In the genomic region with DNA sequence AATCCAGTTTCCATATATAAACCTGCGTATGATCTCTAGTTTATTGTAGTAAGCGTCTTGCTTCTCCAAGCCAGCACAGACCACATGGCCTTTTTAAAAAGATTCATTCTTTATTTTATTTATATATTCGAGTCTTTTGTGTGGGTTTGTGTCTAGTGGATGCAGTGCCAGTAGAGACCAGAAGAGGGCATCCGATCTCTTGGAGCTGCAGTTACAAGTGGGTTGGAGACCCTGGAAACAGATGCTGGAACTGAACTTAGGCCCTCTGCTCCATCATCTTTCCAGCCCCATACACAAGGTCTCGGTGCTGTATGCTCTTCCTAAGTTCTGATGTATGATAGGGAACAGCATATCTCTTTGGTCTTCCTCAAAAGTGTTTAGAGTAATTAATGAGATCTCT, we compare ENCODE assay signal across 16 mouse cellular contexts. TPM values are rescaled to one million over a fixed set of nuclear protein-coding genes. Genes with fewer than 3 reads are reported as not detected.
A peak's percentile ranks its signal among the peaks of the same experiment; 100 is the strongest.
DNase-seq lines count a peak whose midpoint lies in the region; ATAC-seq and TF ChIP-seq lines count a peak whose summit lies in the region.
"Had no signal": no experiment of that assay in that cellular context is flagged by ENCODE, and none has a peak within 500 bp of the region (broad histone marks: within the 10 kb centered on the region; RNA-seq: fewer than 3 reads in every experiment).

No protein-coding gene starts in this region.

- ATAC-seq in hindbrain, postnatal 0 days, result no peak
- no peak for ATAC-seq in hindbrain, embryonic 16.5 days
- ATAC-seq in erythroblast, adult 5-6 weeks (replicated peaks; ENCODE audit: low FRiP score, poor library complexity, severe bottlenecking), result no peak
- ATAC-seq: Patski had no signal

- 67% methylated on average over 5 of the region's 5 CpGs for WGBS in hindbrain, postnatal 0 days
- WGBS in hindbrain, embryonic 16.5 days, result 65% methylated on average over 5 of the region's 5 CpGs

- TF ChIP-seq RAD21 in MEL (IDR thresholded peaks at IDR 0.05; ENCODE audit: low read depth, low read length), result no peak; the same call in 1 of the 2 replicates

- H3K4me3 ChIP-seq in hindbrain, postnatal 0 days (ENCODE audit: low read length), result no peak overlapping the region
- H3K4me3 ChIP-seq in hindbrain, embryonic 16.5 days (ENCODE audit: low read length), result no peak overlapping the region
- no peak overlapping the region for H3K4me3 ChIP-seq in MEL (ENCODE audit: control insufficient read depth in 1 of 2, insufficient read depth in 1 of 2, low read depth in 2 of 2, low read length in 2 of 2)
- H3K4me3 ChIP-seq: erythroblast, embryonic 14.5 days; liver, embryonic 15.5 days; stomach, embryonic 15.5 days had no signal

- H3K9me3 ChIP-seq in hindbrain, postnatal 0 days (ENCODE audit: low read length), result no peaks in the 10 kb centered on the region
- no peaks in the 10 kb centered on the region for H3K9me3 ChIP-seq in hindbrain, embryonic 16.5 days (ENCODE audit: control insufficient read depth, low read length)
- no peaks in the 10 kb centered on the region for H3K9me3 ChIP-seq in MEL (replicated peaks; ENCODE audit: insufficient read depth, low read length)
- H3K9me3 ChIP-seq: liver, embryonic 15.5 days; stomach, embryonic 15.5 days had no signal

- no peaks in the 10 kb centered on the region for H3K79me2 ChIP-seq in MEL (ENCODE audit: control insufficient read depth, insufficient read depth, low read length, poor library complexity)

- no peaks in the 10 kb centered on the region for H3K27me3 ChIP-seq in hindbrain, postnatal 0 days (ENCODE audit: insufficient read depth, low read length)
- no peaks in the 10 kb centered on the region for H3K27me3 ChIP-seq in hindbrain, embryonic 16.5 days (replicated peaks; ENCODE audit: control insufficient read depth, insufficient read depth, low read length)
- H3K27me3 ChIP-seq in MEL (ENCODE audit: control insufficient read depth in 1 of 2, insufficient read depth in 2 of 2, low read length in 2 of 2), result no peaks in the 10 kb centered on the region
- H3K27me3 ChIP-seq: liver, embryonic 15.5 days; Patski; stomach, embryonic 15.5 days had no signal

- TF ChIP-seq POLR2A in MEL (IDR thresholded peaks at IDR 0.05; ENCODE audit: control insufficient read depth in 1 of 2, insufficient read depth in 1 of 2, low read depth in 1 of 2, low read length in 2 of 2, poor library complexity in 1 of 2), result no peak

- no peaks in the 10 kb centered on the region for H3K36me3 ChIP-seq in hindbrain, postnatal 0 days (ENCODE audit: insufficient read depth, low read length)
- no peaks in the 10 kb centered on the region for H3K36me3 ChIP-seq in hindbrain, embryonic 16.5 days (ENCODE audit: control insufficient read depth, insufficient read depth, low read length)
- H3K36me3 ChIP-seq in MEL (ENCODE audit: control insufficient read depth in 1 of 2, insufficient read depth in 2 of 2, low read length in 2 of 2), result no peaks in the 10 kb centered on the region
- H3K36me3 ChIP-seq: liver, embryonic 15.5 days; stomach, embryonic 15.5 days had no signal

- no peak for TF ChIP-seq EP300 in MEL (IDR thresholded peaks at IDR 0.05; ENCODE audit: low read depth in 1 of 2, low read length in 2 of 2)

- no peaks in the 10 kb centered on the region for H3K4me1 ChIP-seq in hindbrain, postnatal 0 days (ENCODE audit: insufficient read depth, low read length)
- H3K4me1 ChIP-seq in hindbrain, embryonic 16.5 days (ENCODE audit: control insufficient read depth, insufficient read depth, low read depth, low read length), result no peaks in the 10 kb centered on the region
- H3K4me1 ChIP-seq in MEL (ENCODE audit: control insufficient read depth in 1 of 2, insufficient read depth in 2 of 2, low read length in 2 of 2), result no peaks in the 10 kb centered on the region
- H3K4me1 ChIP-seq: liver, embryonic 15.5 days; stomach, embryonic 15.5 days had no signal

- TF ChIP-seq CTCF in hindbrain, postnatal 0 days (IDR thresholded peaks at IDR 0.05; ENCODE audit: low read depth), result peak; percentile 39; the same call in 1 of the 2 replicates
- TF ChIP-seq CTCF in MEL (IDR thresholded peaks at IDR 0.05 in 2 of 3, conservative IDR thresholded peaks at IDR 0.05 in 1 of 3; ENCODE audit: control insufficient read depth in 1 of 3, insufficient read depth in 1 of 3, low read depth in 2 of 3, low read length in 3 of 3, poor library complexity in 1 of 3, severe bottlenecking in 1 of 3), result peak; percentile 23 to 34 (median 26); a peak in 5 of 6 replicates

- no peak overlapping the region for H3K27ac ChIP-seq in hindbrain, postnatal 0 days
- no peak overlapping the region for H3K27ac ChIP-seq in hindbrain, embryonic 16.5 days (ENCODE audit: low read depth, low read length)
- no peak overlapping the region for H3K27ac ChIP-seq in MEL (ENCODE audit: control insufficient read depth, low read depth, low read length)
- H3K27ac ChIP-seq: liver, embryonic 15.5 days; stomach, embryonic 15.5 days had no signal

- no peak overlapping the region for H3K4me2 ChIP-seq in hindbrain, postnatal 0 days (ENCODE audit: low read depth, low read length)
- no peak overlapping the region for H3K4me2 ChIP-seq in hindbrain, embryonic 16.5 days (ENCODE audit: low read length)
- H3K4me2 ChIP-seq: liver, embryonic 15.5 days; stomach, embryonic 15.5 days had no signal

- H3K9ac ChIP-seq in hindbrain, postnatal 0 days (replicated peaks; ENCODE audit: low read length), result no peak overlapping the region
- H3K9ac ChIP-seq in hindbrain, embryonic 16.5 days (ENCODE audit: low read depth, low read length), result no peak overlapping the region
- no peak overlapping the region for H3K9ac ChIP-seq in MEL (ENCODE audit: control insufficient read depth, low read depth, low read length, poor library complexity, severe bottlenecking)
- H3K9ac ChIP-seq: liver, embryonic 15.5 days; stomach, embryonic 15.5 days had no signal

- no peak for DNase-seq in hindbrain, postnatal 0 days (ENCODE audit: low spot score)
- DNase-seq in testis, postnatal 10 days (ENCODE audit: low spot score), result peak; percentile 33
- no peak for DNase-seq in testis, postnatal 14 days (ENCODE audit: low spot score)
- peak; percentile 26 for DNase-seq in MEL (ENCODE audit: low read depth, low spot score)
- peak; percentile 25 for DNase-seq in induced T-regulatory cell, adult 2 months (ENCODE audit: low read depth)
- DNase-seq: adrenal gland, postnatal 10 days; heart, adult 18-20 months; heart, postnatal 36 days had no signal

TF ChIP-seq in MEL, 35 proteins besides CTCF, POLR2A, EP300 and RAD21:
- TF ChIP-seq GABPA (IDR thresholded peaks at IDR 0.05; ENCODE audit: low read depth, low read length) (no peak), SMC3 (IDR thresholded peaks at IDR 0.05; ENCODE audit: low read depth, low read length) (peak; percentile 33; the same call in 1 of the 2 replicates)

RNA-seq across cellular contexts. Expression of gene Dlgap3, which starts 13.2 kb away (rescaled TPM):
- total RNA-seq in hindbrain, postnatal 0 days (2014; rRNA removed), result 153 and 163 TPM in 2 replicates
- 30.0 and 34.2 TPM in 2 replicates for polyA plus RNA-seq in hindbrain, postnatal 0 days (2015; fragmentation: Nextera tagmentation; extraction: Ambion mirVana)
- polyA plus RNA-seq in hindbrain, embryonic 16.5 days (2015; fragmentation: Nextera tagmentation; extraction: Ambion mirVana), result 21.0 and 22.3 TPM in 2 replicates
- total RNA-seq in MEL (2012; rRNA removed), result not detected in 2 replicates
- polyA plus RNA-seq in MEL (2012; ENCODE audit: insufficient read depth in 1 of 2, insufficient read length in 2 of 2, low read depth in 1 of 2, low replicate concordance in 2 of 2, missing spikeins in 1 of 2), result not detected
- not detected in 2 replicates for total RNA-seq in erythroblast, adult 5-6 weeks (2015; ENCODE audit: low replicate concordance)
- total RNA-seq in erythroblast, adult 5-6 weeks (2017; ENCODE audit: low replicate concordance), result not detected in 2 replicates
- total RNA-seq: common myeloid progenitor, adult 5-6 weeks; megakaryocyte, adult 5-6 weeks had no signal
- polyA plus RNA-seq: erythroblast, embryonic 14.5 days had no signal

RNA-seq across cellular contexts. Expression of gene Tmem35b, which starts 32.3 kb away (rescaled TPM):
- 6.7 and 8.7 TPM in 2 replicates for total RNA-seq in hindbrain, postnatal 0 days (2014; rRNA removed)
- 13.8 and 15.4 TPM in 2 replicates for polyA plus RNA-seq in hindbrain, postnatal 0 days (2015; fragmentation: Nextera tagmentation; extraction: Ambion mirVana)
- 16.9 and 17.5 TPM in 2 replicates for polyA plus RNA-seq in hindbrain, embryonic 16.5 days (2015; fragmentation: Nextera tagmentation; extraction: Ambion mirVana)
- 0.89 and 1.7 TPM in 2 replicates for total RNA-seq in MEL (2012; rRNA removed)
- polyA plus RNA-seq in MEL (2012; ENCODE audit: insufficient read depth in 1 of 2, insufficient read length in 2 of 2, low read depth in 1 of 2, low replicate concordance in 2 of 2, missing spikeins in 1 of 2), result 1 to 10 TPM in 1 of 2 experiments, not detected in 1; 3.2 TPM
- 0.77 and 7.7 TPM in 2 replicates for total RNA-seq in erythroblast, adult 5-6 weeks (2015; ENCODE audit: low replicate concordance)
- 1.1 and 2.8 TPM in 2 replicates for total RNA-seq in erythroblast, adult 5-6 weeks (2017; ENCODE audit: low replicate concordance)

Comparison
In these comparisons a context has a peak if more than half of its experiments do, and no peak if none do; other contexts are left out.
1. DNase-seq: peak in testis, postnatal 10 days (single experiment), MEL (single experiment) and induced T-regulatory cell, adult 2 months (single experiment); none in hindbrain, postnatal 0 days (single experiment) and testis, postnatal 14 days (single experiment).
2. RNA of gene Dlgap3, which starts 13.2 kb away (total RNA-seq): 153 to 163 TPM in hindbrain, postnatal 0 days; not detected in MEL and not detected in erythroblast, adult 5-6 weeks; every median in the first group is over 100 times any median in the second.